Mouse (Mus musculus) MEL (cell line): Measurements from ENCODE around the gene Scaf4. TPM values are rescaled to one million over a fixed set of nuclear protein-coding genes. Genes with fewer than 3 reads are reported as not detected.
"Not testable (repeated sequence)": the region's sequence is repeated elsewhere in the genome, so short reads cannot be mapped to it uniquely, and the experiment has no call there.

Experiments
- DNase-seq: peaks from one replicate; pipeline ENCODE4 v3.0.0; 2011; ENCODE audit warnings: low read depth, low spot score
- H3K27ac ChIP-seq: 2 replicates; pipeline ENCODE4 v1.5.1; 2012; ENCODE audit warnings: low read depth, mild to moderate bottlenecking, control low read depth, low read length, moderate library complexity; ENCODE audit not compliant: control insufficient read depth
- H3K27me3 ChIP-seq, 2 experiments: fragments of 150-350 bp in 1 of 2; sonication (generic) in 1 of 2; 2 replicates each; pipeline ENCODE4 v1.6.1; 2012; ENCODE audit warnings: low read length in 2 of 2, mild to moderate bottlenecking in 2 of 2, improper control_type of control experiment in 1 of 2, moderate library complexity in 1 of 2; ENCODE audit not compliant: insufficient read depth in 2 of 2, control insufficient read depth in 1 of 2
- H3K36me3 ChIP-seq, 2 experiments: 2 replicates each; pipeline ENCODE4 v1.6.1; 2012 to 2014; ENCODE audit warnings: low read length in 2 of 2, improper control_type of control experiment in 1 of 2, inconsistent platforms in 1 of 2, mild to moderate bottlenecking in 1 of 2; ENCODE audit not compliant: insufficient read depth in 2 of 2, control insufficient read depth in 1 of 2
- H3K4me1 ChIP-seq, 2 experiments: fragments of 150-350 bp in 1 of 2; sonication (generic) in 1 of 2; 2 replicates each; pipeline ENCODE4 v1.6.1; 2012; ENCODE audit warnings: low read length in 2 of 2, improper control_type of control experiment in 1 of 2, mild to moderate bottlenecking in 1 of 2; ENCODE audit not compliant: insufficient read depth in 2 of 2, control insufficient read depth in 1 of 2
- H3K4me3 ChIP-seq, 2 experiments: fragments of 150-350 bp in 1 of 2; sonication (generic) in 1 of 2; 2 replicates each; pipeline ENCODE4 v1.5.1; 2012; ENCODE audit warnings: low read depth in 2 of 2, low read length in 2 of 2, mild to moderate bottlenecking in 2 of 2, moderate library complexity in 2 of 2, control low read depth in 1 of 2, improper control_type of control experiment in 1 of 2; ENCODE audit not compliant: control insufficient read depth in 1 of 2, insufficient read depth in 1 of 2
- H3K79me2 ChIP-seq: 2 replicates; pipeline ENCODE4 v1.6.1; 2012; ENCODE audit warnings: mild to moderate bottlenecking, low read length, moderate library complexity; ENCODE audit not compliant: control insufficient read depth, poor library complexity, insufficient read depth
- H3K9ac ChIP-seq: 2 replicates; pipeline ENCODE4 v1.6.1; 2012; ENCODE audit warnings: low read depth, mild to moderate bottlenecking, control low read depth, low read length, moderate library complexity; ENCODE audit not compliant: control insufficient read depth, poor library complexity, severe bottlenecking
- H3K9me3 ChIP-seq: fragments of 150-350 bp; sonication (generic); replicated peaks from 2 replicates; pipeline ENCODE4 v1.6.1; 2012; ENCODE audit warnings: mild to moderate bottlenecking, low read length, improper control_type of control experiment, moderate library complexity; ENCODE audit not compliant: insufficient read depth
- BHLHE40 ChIP-seq: IDR thresholded peaks from 2 replicates; pipeline ENCODE4 v1.6.1; 2012; ENCODE audit warnings: low read depth, mild to moderate bottlenecking, inconsistent platforms, low read length, improper control_type of control experiment, borderline replicate concordance
- CHD1 ChIP-seq: IDR thresholded peaks from 2 replicates; pipeline ENCODE4 v1.6.1; 2012; ENCODE audit warnings: low read depth, mild to moderate bottlenecking, inconsistent platforms, low read length, improper control_type of control experiment
- CHD2 ChIP-seq: IDR thresholded peaks from 2 replicates; pipeline ENCODE4 v1.6.1; 2011; ENCODE audit warnings: low read length, improper control_type of control experiment
- CTCF ChIP-seq, 3 experiments: IDR thresholded peaks in 2 of 3; conservative IDR thresholded peaks in 1 of 3; 2 replicates each; pipeline ENCODE4 v1.5.1; 2011 to 2012; ENCODE audit warnings: low read length in 3 of 3, low read depth in 2 of 3, mild to moderate bottlenecking in 2 of 3, improper control_type of control experiment in 1 of 3, inconsistent platforms in 1 of 3, mixed read lengths in 1 of 3, moderate library complexity in 1 of 3; ENCODE audit not compliant: control insufficient read depth in 1 of 3, insufficient read depth in 1 of 3, poor library complexity in 1 of 3, severe bottlenecking in 1 of 3
- ELF1 ChIP-seq: IDR thresholded peaks from 2 replicates; pipeline ENCODE4 v1.6.1; 2014; ENCODE audit warnings: low read depth, mild to moderate bottlenecking, inconsistent platforms, low read length, improper control_type of control experiment, moderate library complexity
- EP300 ChIP-seq, 2 experiments: IDR thresholded peaks; 2 replicates each; pipeline ENCODE4 v1.6.1; 2011; ENCODE audit warnings: improper control_type of control experiment in 2 of 2, low read length in 2 of 2, low read depth in 1 of 2, mild to moderate bottlenecking in 1 of 2
- ETS1 ChIP-seq: IDR thresholded peaks from 2 replicates; pipeline ENCODE4 v1.6.1; 2012; ENCODE audit warnings: low read depth, mild to moderate bottlenecking, inconsistent platforms, low read length, improper control_type of control experiment, moderate library complexity
- GABPA ChIP-seq: IDR thresholded peaks from 2 replicates; pipeline ENCODE4 v1.6.1; 2012; ENCODE audit warnings: low read depth, mild to moderate bottlenecking, inconsistent platforms, low read length, improper control_type of control experiment, moderate library complexity
- GATA1 ChIP-seq: IDR thresholded peaks from 2 replicates; pipeline ENCODE4 v1.6.1; 2011; ENCODE audit warnings: low read depth, low read length, improper control_type of control experiment
- HCFC1 ChIP-seq: IDR thresholded peaks from 2 replicates; pipeline ENCODE4 v1.6.1; 2012; ENCODE audit warnings: low read depth, mild to moderate bottlenecking, inconsistent platforms, low read length, improper control_type of control experiment, moderate library complexity
- JUND ChIP-seq: IDR thresholded peaks from 2 replicates; pipeline ENCODE4 v1.6.1; 2011; ENCODE audit warnings: low read depth, mild to moderate bottlenecking, improper control_type of control experiment, low read length
- KAT2A ChIP-seq: conservative IDR thresholded peaks from 2 replicates; pipeline ENCODE4 v1.6.1; 2012; ENCODE audit warnings: low read depth, low read length, improper control_type of control experiment, inconsistent platforms
- MAFK ChIP-seq: IDR thresholded peaks from 2 replicates; pipeline ENCODE4 v1.6.1; 2011; ENCODE audit warnings: low read depth, mild to moderate bottlenecking, low read length, improper control_type of control experiment, borderline replicate concordance
- MAX ChIP-seq: IDR thresholded peaks from 2 replicates; pipeline ENCODE4 v1.6.1; 2011; ENCODE audit warnings: low read length, improper control_type of control experiment
- MAZ ChIP-seq: IDR thresholded peaks from 2 replicates; pipeline ENCODE4 v1.6.1; 2012; ENCODE audit warnings: low read depth, mild to moderate bottlenecking, inconsistent platforms, low read length, improper control_type of control experiment
- MYB ChIP-seq: IDR thresholded peaks from 2 replicates; pipeline ENCODE4 v1.6.1; 2011; ENCODE audit warnings: mild to moderate bottlenecking, low read depth, low read length, improper control_type of control experiment
- MYC ChIP-seq: IDR thresholded peaks from 2 replicates; pipeline ENCODE4 v1.6.1; 2011; ENCODE audit warnings: low read depth, mild to moderate bottlenecking, low read length, improper control_type of control experiment, moderate library complexity
- POLR2A ChIP-seq, 2 experiments: IDR thresholded peaks; 2 replicates each; pipeline ENCODE4 v1.6.1; 2011 to 2012; ENCODE audit warnings: low read length in 2 of 2, mild to moderate bottlenecking in 2 of 2, control low read depth in 1 of 2, improper control_type of control experiment in 1 of 2, low read depth in 1 of 2, moderate library complexity in 1 of 2; ENCODE audit not compliant: control insufficient read depth in 1 of 2, insufficient read depth in 1 of 2, poor library complexity in 1 of 2
- POLR2AphosphoS2 ChIP-seq: IDR thresholded peaks from 2 replicates; pipeline ENCODE4 v1.6.1; 2011; ENCODE audit warnings: low read length, improper control_type of control experiment
- POLR2AphosphoS5 ChIP-seq: IDR thresholded peaks from 2 replicates; pipeline ENCODE4 v1.6.1; 2012; ENCODE audit warnings: low read depth, borderline replicate concordance, mild to moderate bottlenecking, inconsistent platforms, low read length, moderate library complexity, mixed read lengths
- RAD21 ChIP-seq: IDR thresholded peaks from 2 replicates; pipeline ENCODE4 v1.6.1; 2011; ENCODE audit warnings: mild to moderate bottlenecking, low read depth, low read length, improper control_type of control experiment
- RCOR1 ChIP-seq: IDR thresholded peaks from 2 replicates; pipeline ENCODE4 v1.6.1; 2012; ENCODE audit warnings: low read depth, mild to moderate bottlenecking, inconsistent platforms, low read length, improper control_type of control experiment
- SIN3A ChIP-seq: IDR thresholded peaks from 2 replicates; pipeline ENCODE4 v1.6.1; 2012; ENCODE audit warnings: low read length, improper control_type of control experiment, inconsistent platforms
- TAL1 ChIP-seq: IDR thresholded peaks from 2 replicates; pipeline ENCODE4 v1.6.1; 2012; ENCODE audit warnings: mild to moderate bottlenecking, inconsistent platforms, low read length, moderate library complexity, mixed read lengths
- TBP ChIP-seq: IDR thresholded peaks from 2 replicates; pipeline ENCODE4 v1.8.0; 2011; ENCODE audit warnings: low read depth, low read length, improper control_type of control experiment
- TCF12 ChIP-seq: IDR thresholded peaks from 2 replicates; pipeline ENCODE4 v1.6.1; 2014; ENCODE audit warnings: low read depth, mild to moderate bottlenecking, inconsistent platforms, low read length, improper control_type of control experiment, moderate library complexity
- UBTF ChIP-seq: IDR thresholded peaks from 2 replicates; pipeline ENCODE4 v1.6.1; 2012; ENCODE audit warnings: low read depth, mild to moderate bottlenecking, inconsistent platforms, low read length, improper control_type of control experiment, moderate library complexity, borderline replicate concordance; ENCODE audit not compliant: insufficient read depth
- USF1 ChIP-seq: IDR thresholded peaks from 2 replicates; pipeline ENCODE4 v1.6.1; 2014; ENCODE audit warnings: low read depth, mild to moderate bottlenecking, inconsistent platforms, low read length, improper control_type of control experiment, moderate library complexity
- ZC3H11A ChIP-seq: IDR thresholded peaks from 2 replicates; pipeline ENCODE4 v1.6.1; 2012; ENCODE audit warnings: low read depth, mild to moderate bottlenecking, inconsistent platforms, low read length, improper control_type of control experiment
- polyA plus RNA-seq, 2 experiments: library from polyadenylated mRNA; stranded (reverse) in 1 of 2; unstranded in 1 of 2; fragments of >175 nt in 1 of 2; fragments of >200 nt in 1 of 2; gene quantifications; 2 replicates each; pipeline versions ENCODE4 v1.2.1 to v1.2.4; 2012; ENCODE audit warnings: low replicate concordance in 2 of 2, low read depth in 1 of 2; ENCODE audit not compliant: insufficient read length in 2 of 2, insufficient read depth in 1 of 2, missing spikeins in 1 of 2
- total RNA-seq: library from RNA; depleted of rRNA; stranded (reverse); fragments of 300-350 nt; gene quantifications from 2 replicates; pipeline ENCODE4 v1.2.3, GENCODE M21; 2012

Scaf4 gene
- total and polyA plus RNA-seq, 3 experiments = 12.3 to 56.2 TPM; not detected in 1

DNA sequence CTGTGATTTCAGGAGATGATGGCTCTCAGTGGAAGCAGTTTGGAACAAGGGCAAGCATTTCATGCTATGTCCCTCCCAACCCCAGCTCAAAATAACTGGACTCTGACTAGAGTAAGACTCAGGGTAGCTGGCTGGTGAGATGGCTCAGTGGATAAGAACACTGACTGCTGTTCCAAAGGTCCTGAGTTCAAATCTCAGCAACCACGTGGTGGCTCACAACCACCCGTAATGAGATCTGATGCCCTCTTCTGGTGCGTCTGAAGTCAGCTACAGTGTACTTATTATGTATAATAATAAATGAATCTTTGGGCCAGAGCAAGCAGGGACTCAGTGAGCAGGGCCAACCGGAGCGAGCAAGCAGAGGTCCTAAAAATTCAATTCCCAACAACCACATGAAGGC, 68.4 kb downstream of the Scaf4 start:
- not testable (repeated sequence) for DNase-seq, H3K79me2 ChIP-seq, H3K27me3 ChIP-seq, H3K9me3 ChIP-seq
- H3K36me3 ChIP-seq = peaks cover 0 to 27% of the 10 kb centered on the region in 2 experiments; a peak in 2 of 4 replicates
- peak overlapping the region; percentile 31 to 53 for H3K4me3 ChIP-seq
- H3K9ac ChIP-seq = peak overlapping the region; percentile 70
- peaks cover 6 to 17% of the 10 kb centered on the region in 2 experiments for H3K4me1 ChIP-seq
- peak overlapping the region; percentile 94 for H3K27ac ChIP-seq
- peak in 1 of 3 experiments; percentile 9; a peak in 1 of 6 replicates for TF ChIP-seq CTCF (IDR thresholded peaks at IDR 0.05 in 2 of 3, conservative IDR thresholded peaks at IDR 0.05 in 1 of 3; ENCODE audit: control insufficient read depth in 1 of 3, insufficient read depth in 1 of 3, low read depth in 2 of 3, low read length in 3 of 3, poor library complexity in 1 of 3, severe bottlenecking in 1 of 3)
- 0 out of 2 replicates have a peak, but pooled peaks have one; percentile 38 for TF ChIP-seq TBP
- TF ChIP-seq MYC = peak; percentile 71
- TF ChIP-seq USF1 = peak; percentile 59
- TF ChIP-seq MAX = peak; percentile 42
- TF ChIP-seq, all 39 proteins: peak for 5; not testable (repeated sequence) for 34

DNA sequence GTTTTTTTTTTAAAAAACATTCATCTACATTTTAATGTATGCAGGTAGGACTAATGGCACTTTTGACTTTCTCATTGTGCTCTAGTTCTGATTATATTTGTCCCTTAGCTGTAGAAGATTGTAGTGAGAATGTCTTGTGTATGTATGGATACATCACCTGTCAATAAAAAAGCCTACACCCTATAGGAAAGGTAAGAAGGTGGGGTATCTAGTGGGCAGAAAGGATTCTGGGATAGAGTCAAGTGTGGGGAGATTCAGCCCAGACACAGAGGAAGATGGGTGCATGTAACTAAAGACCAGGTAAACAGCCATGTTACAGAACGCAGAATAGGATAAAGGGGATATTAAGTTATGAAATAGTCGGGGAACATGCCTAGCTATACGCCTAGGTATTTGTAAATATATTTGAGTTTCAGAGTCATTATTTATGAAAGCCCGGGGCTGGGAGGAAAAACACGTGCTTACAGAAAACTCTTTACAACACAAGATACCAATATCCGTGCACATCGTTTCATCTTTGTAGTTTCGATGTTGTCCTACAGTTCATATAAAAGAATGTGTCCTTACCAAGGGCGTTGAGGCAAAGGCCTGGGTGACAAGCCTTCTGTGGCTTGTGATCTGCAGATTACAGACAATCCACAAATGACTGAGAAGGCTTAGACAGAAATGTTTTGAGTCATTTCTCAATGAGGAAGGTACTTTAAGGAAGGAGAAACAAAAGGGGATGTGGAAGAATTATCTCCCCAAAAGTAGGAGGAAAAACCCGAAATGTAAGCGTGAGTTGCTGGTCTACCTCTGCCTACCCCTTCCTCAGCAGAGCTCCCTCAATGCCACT, 69.4 kb downstream of the Scaf4 start:
- Histone ChIP-seq H3K9me3 (no peaks in the 10 kb centered on the region), H3K4me3 (peak overlapping the region; percentile 50 to 53), H3K27ac (peak overlapping the region; percentile 94), H3K9ac (peak overlapping the region; percentile 70), H3K4me1 (peaks cover 6 to 17% of the 10 kb centered on the region in 2 experiments), H3K27me3 (no peaks in the 10 kb centered on the region), H3K36me3 (peaks cover 0 to 27% of the 10 kb centered on the region in 2 experiments; a peak in 2 of 4 replicates), H3K79me2 (no peaks in the 10 kb centered on the region)
- DNase-seq = peak; percentile 90
- TF ChIP-seq MAFK (no peak), GABPA (no peak), MAX (peak; percentile 87), GATA1 (peak; percentile 84), CHD2 (no peak), UBTF (no peak), CHD1 (peak; percentile 4; the same call in 1 of the 2 replicates), MAZ (no peak), HCFC1 (peak; percentile 40; the same call in 1 of the 2 replicates), KAT2A (no peak), RAD21 (no peak), ETS1 (peak; percentile 77; the same call in 1 of the 2 replicates), TCF12 (peak; percentile 29; the same call in 1 of the 2 replicates), POLR2AphosphoS2 (no peak), POLR2A (IDR thresholded peaks at IDR 0.05; ENCODE audit: control insufficient read depth in 1 of 2, insufficient read depth in 1 of 2, low read depth in 1 of 2, low read length in 2 of 2, poor library complexity in 1 of 2) (peak in 1 of 2 experiments; percentile 71; a peak in 2 of 4 replicates), EP300 (IDR thresholded peaks at IDR 0.05; ENCODE audit: low read depth in 1 of 2, low read length in 2 of 2) (peak; percentile 71 to 79), MYB (no peak), USF1 (no peak), JUND (no peak; the same call in 1 of the 2 replicates), MYC (peak; percentile 88), TAL1 (peak; percentile 10; the same call in 1 of the 2 replicates), RCOR1 (no peak; the same call in none of the 2 replicates), POLR2AphosphoS5 (no peak), ZC3H11A (no peak), TBP (peak; percentile 76), ELF1 (peak; percentile 45; the same call in 1 of the 2 replicates), SIN3A (peak; percentile 70), BHLHE40 (0 out of 2 replicates have a peak, but pooled peaks have one; percentile 44)
